Mouse (Mus musculus) forebrain, embryonic 12.5 days (tissue): ENCODE results near the gene Tmem59l. TPM values are rescaled to one million over a fixed set of nuclear protein-coding genes. Genes with fewer than 3 reads are reported as not detected.
"Not testable (repeated sequence)": the region's sequence is repeated elsewhere in the genome, so short reads cannot be mapped to it uniquely, and the experiment has no call there.

Source experiments
- ATAC-seq: fragments of 200-750 bp; cut with Nextera tagmentation; 2 replicates; pipeline ENCODE4 v1.8.0; 2017; ENCODE audit warnings: moderate TSS enrichment; ENCODE audit not compliant: low FRiP score
- H3K27ac ChIP-seq: fragments of 300-500 bp; sonication (generic); 2 replicates; pipeline ENCODE4 v1.5.1; 2016; ENCODE audit warnings: mild to moderate bottlenecking
- H3K27me3 ChIP-seq: fragments of 300-500 bp; sonication (generic); 2 replicates; pipeline ENCODE4 v1.6.1; 2016; ENCODE audit warnings: mild to moderate bottlenecking
- H3K36me3 ChIP-seq: fragments of 300-500 bp; sonication (generic); replicated peaks from 2 replicates; pipeline ENCODE4 v1.6.1; 2016; ENCODE audit warnings: mild to moderate bottlenecking
- H3K4me1 ChIP-seq: fragments of 300-500 bp; sonication (generic); 2 replicates; pipeline ENCODE4 v1.6.1; 2016
- H3K4me2 ChIP-seq: fragments of 300-500 bp; sonication (generic); 2 replicates; pipeline ENCODE4 v1.6.1; 2016; ENCODE audit warnings: mild to moderate bottlenecking, moderate library complexity
- H3K4me3 ChIP-seq: fragments of 300-500 bp; sonication (generic); replicated peaks from 2 replicates; pipeline ENCODE4 v1.5.1; 2016; ENCODE audit warnings: mild to moderate bottlenecking
- H3K9ac ChIP-seq: fragments of 300-500 bp; sonication (generic); 2 replicates; pipeline ENCODE4 v1.6.1; 2016; ENCODE audit warnings: mild to moderate bottlenecking
- H3K9me3 ChIP-seq: fragments of 300-500 bp; sonication (generic); 2 replicates; pipeline ENCODE4 v1.6.1; 2016
- WGBS: fragments of 180-500 bp; shearing (Covaris S2); methylation state at CpG from one replicate; pipeline ENCODE4 v1.1.7; 2016; 5-methylcytosine and 5-hydroxymethylcytosine counted together
- polyA plus RNA-seq: library from polyadenylated mRNA; unstranded; fragments of >200 nt; fragmentation: Nextera tagmentation; extraction: Ambion mirVana; gene quantifications from 2 replicates; pipeline ENCODE4 v1.2.1, GENCODE M21; 2016

Gene Tmem59l
- polyA plus RNA-seq, 1 experiment from 2014 or later = 17.0 TPM

GRCm38 (mm10) chr8:70519043-70519442, 31.9 kb upstream of the Tmem59l start:
- Histone ChIP-seq H3K27me3 (no peaks in the 10 kb centered on the region), H3K4me3 (no peak overlapping the region), H3K27ac (no peak overlapping the region), H3K4me2 (no peak overlapping the region), H3K9ac (no peak overlapping the region), H3K36me3 (peaks cover 26% of the 10 kb centered on the region), H3K9me3 (no peaks in the 10 kb centered on the region), H3K4me1 (peaks cover 13% of the 10 kb centered on the region)
- no peak for ATAC-seq
- WGBS = 92% methylated on average over 6 of the region's 6 CpGs

DNA sequence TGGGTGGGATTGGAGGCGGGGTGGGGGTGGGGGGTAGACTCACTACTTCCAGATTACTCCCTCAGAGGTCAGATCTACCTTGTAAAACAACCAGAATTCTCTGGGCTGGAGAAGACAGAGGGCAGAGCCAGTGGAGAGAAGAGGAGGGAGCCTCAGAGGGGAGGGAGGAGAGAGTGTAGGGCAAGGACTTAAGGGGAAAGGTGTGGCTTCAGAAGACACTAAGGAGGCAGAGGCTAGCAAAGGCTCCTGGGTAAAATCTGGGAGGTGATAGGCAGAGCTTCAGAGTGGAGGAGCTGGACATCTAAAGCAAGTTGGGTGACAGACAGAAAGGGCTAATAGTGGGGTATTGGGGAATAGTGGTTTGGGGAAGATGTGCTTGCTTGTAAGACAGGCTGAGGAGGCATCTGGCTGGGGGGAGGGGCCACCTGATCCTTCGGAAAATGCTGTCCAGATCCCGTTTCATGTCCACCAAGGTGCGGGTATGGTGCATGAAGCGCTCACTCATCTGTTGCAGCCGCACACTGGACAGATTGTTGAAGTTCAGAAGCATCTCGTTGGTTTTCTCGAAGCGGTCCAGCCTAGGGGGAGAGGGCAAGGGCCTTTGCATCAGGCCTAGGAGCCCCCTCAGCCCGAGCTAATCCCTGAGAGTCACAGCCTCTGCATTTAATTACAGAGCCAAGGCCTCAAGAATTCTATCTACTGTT, 30.9 kb upstream of the Tmem59l start:
- Histone ChIP-seq H3K4me1 (peaks cover 9% of the 10 kb centered on the region), H3K27ac (no peak overlapping the region), H3K9me3 (no peaks in the 10 kb centered on the region), H3K27me3 (no peaks in the 10 kb centered on the region), H3K9ac (no peak overlapping the region; the same call in 1 of the 2 replicates), H3K4me2 (no peak overlapping the region), H3K36me3 (peaks cover 36% of the 10 kb centered on the region), H3K4me3 (no peak overlapping the region)
- 72% methylated on average over 10 of the region's 10 CpGs for WGBS
- no peak for ATAC-seq

GRCm38 (mm10) chr8:70513441-70513840, 26.3 kb upstream of the Tmem59l start:
- no peaks in the 10 kb centered on the region for H3K27me3 ChIP-seq
- no peak overlapping the region for H3K4me3 ChIP-seq
- no peak overlapping the region for H3K4me2 ChIP-seq
- H3K4me1 ChIP-seq = peaks cover 20% of the 10 kb centered on the region
- H3K9ac ChIP-seq = no peak overlapping the region
- no peak for ATAC-seq
- WGBS = 75% methylated on average over 2 of the region's 2 CpGs
- H3K27ac ChIP-seq = no peak overlapping the region
- no peaks in the 10 kb centered on the region for H3K9me3 ChIP-seq
- H3K36me3 ChIP-seq = peaks cover 39% of the 10 kb centered on the region

- peaks cover 25% of the 10 kb centered on the region for H3K4me1 ChIP-seq
- no peak overlapping the region for H3K4me3 ChIP-seq
- ATAC-seq = no peak
- H3K9ac ChIP-seq = no peak overlapping the region
- no peak overlapping the region for H3K27ac ChIP-seq
- 95% methylated on average over 11 of the region's 11 CpGs for WGBS
- no peaks in the 10 kb centered on the region for H3K27me3 ChIP-seq
- peaks cover 48% of the 10 kb centered on the region for H3K36me3 ChIP-seq
- H3K4me2 ChIP-seq = no peak overlapping the region
- no peaks in the 10 kb centered on the region for H3K9me3 ChIP-seq
Measured at GRCm38 (mm10) chr8:70512253-70512903, 25.2 kb upstream of the Tmem59l start.

DNA sequence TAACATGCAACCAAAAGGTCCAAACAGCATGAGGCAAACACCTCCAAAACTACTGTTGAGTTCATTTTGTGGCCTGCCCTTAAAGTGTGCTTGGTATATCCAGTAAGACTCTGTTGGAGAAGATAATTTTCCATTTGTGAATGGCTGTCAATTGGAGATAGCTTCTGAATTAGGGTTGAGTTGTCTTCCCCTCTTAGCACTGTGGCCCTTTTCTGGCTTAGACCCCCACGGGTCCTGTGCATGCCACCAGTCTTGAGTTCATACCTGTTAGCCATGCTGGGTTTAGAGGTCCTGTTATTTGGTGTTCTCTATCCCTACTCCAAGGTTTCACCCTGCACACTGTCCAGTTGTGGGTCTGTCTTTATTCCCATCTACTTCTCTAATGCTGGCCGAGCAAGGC, 24.6 kb upstream of the Tmem59l start:
- 95% methylated on average over 2 of the region's 2 CpGs for WGBS
- H3K4me2 ChIP-seq = no peak overlapping the region
- H3K4me1 ChIP-seq = peaks cover 25% of the 10 kb centered on the region
- no peak for ATAC-seq
- H3K9me3 ChIP-seq = no peaks in the 10 kb centered on the region
- peaks cover 54% of the 10 kb centered on the region for H3K36me3 ChIP-seq
- peak overlapping the region; percentile 98; the same call in 1 of the 2 replicates for H3K9ac ChIP-seq
- H3K27me3 ChIP-seq = no peaks in the 10 kb centered on the region
- H3K27ac ChIP-seq = no peak overlapping the region
- H3K4me3 ChIP-seq = no peak overlapping the region

GRCm38 (mm10) chr8:70511174-70511573, 24.0 kb upstream of the Tmem59l start:
- Histone ChIP-seq H3K9ac (peak overlapping the region; percentile 98; the same call in 1 of the 2 replicates), H3K27ac (peak overlapping the region; percentile 97; the same call in 1 of the 2 replicates), H3K36me3 (peaks cover 49% of the 10 kb centered on the region), H3K4me1 (peaks cover 25% of the 10 kb centered on the region), H3K4me2 (peak overlapping the region; percentile 97), H3K4me3 (peak overlapping the region; percentile 99)
- H3K27me3 ChIP-seq, ATAC-seq, H3K9me3 ChIP-seq: not testable (repeated sequence)
- 91% methylated on average over 6 of the region's 6 CpGs for WGBS

DNA sequence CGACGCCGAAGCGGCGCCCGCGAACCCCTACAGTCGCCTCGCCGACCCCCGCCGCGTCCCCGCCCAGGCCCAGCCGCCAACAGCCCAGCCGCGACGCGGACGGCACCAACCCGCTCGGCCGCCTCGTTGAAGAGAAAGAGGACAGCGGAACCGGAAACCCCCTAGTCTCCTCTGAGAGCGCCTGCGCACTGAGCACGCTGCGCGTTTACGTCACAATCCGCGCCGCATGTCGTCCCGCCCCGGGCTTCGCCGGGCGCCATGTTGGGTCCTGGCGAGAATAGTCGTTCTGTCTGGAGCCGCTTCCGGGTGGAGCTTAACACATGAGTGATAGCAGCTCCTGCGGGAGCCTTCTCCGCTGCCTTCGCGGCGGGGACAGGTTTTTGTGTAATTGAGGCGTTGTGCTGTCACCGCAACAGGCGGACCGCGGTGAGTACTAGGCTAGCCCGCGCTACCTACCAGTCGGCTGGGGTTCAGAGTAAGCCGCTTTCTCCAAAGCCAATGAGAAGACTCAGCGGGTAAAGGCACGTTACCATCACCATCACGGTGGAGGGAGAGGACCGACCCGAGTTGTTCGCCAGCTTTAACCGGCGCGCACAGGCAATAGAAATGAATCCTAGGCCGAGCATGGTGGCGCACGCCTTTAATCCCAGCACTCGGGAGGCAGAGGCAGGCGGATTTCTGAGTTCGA, 23.2 kb upstream of the Tmem59l start, which contains the start of gene Uba52:
Gene Uba52, minus strand, starts transcription at position 574 of the 688 bp plus-strand sequence.
- Histone ChIP-seq H3K4me3 (peak within 1 kb of the TSS; percentile 99), H3K9ac (peak within 1 kb of the TSS; percentile 98), H3K36me3 (peaks cover 44% of the 10 kb centered on the region), H3K27me3 (no peaks in the 10 kb centered on the region), H3K27ac (peak within 1 kb of the TSS; percentile 97), H3K4me2 (peak within 1 kb of the TSS; percentile 97), H3K4me1 (peaks cover 32% of the 10 kb centered on the region), H3K9me3 (no peaks in the 10 kb centered on the region)
- WGBS = under 1% methylated on average over 74 of the region's 74 CpGs
- ATAC-seq = peak; percentile 86

DNA sequence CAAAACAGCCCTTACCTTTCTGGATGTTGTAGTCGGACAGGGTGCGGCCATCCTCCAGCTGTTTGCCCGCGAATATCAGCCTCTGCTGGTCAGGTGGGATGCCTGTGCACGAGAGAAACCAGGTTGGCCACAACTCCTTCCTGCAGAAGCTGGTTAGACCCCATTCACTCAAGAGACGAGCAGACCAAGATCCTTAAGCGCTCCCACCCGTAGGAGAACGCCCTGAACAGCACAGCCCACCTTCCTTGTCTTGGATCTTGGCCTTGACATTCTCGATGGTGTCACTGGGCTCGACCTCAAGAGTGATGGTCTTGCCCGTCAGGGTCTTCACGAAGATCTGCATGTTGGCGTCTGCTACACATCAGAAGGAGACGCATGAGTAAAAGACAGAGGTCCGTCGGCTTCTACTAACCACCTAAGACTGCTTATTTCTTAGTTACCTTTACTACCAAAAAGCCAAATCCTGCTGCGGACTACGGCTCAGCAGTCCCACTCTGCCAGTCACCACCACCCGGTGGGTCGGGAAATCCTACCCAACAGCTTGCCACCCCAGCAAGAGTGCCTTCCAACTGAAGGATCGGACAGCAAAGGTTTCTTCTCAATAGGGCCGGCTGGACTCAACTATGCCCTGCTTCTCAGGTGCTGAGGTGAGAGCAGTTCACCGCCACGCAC, 22.3 kb upstream of the Tmem59l start:
- H3K27me3 ChIP-seq = peaks cover 7% of the 10 kb centered on the region
- H3K4me1 ChIP-seq = peaks cover 41% of the 10 kb centered on the region
- 18% methylated on average over 25 of the region's 25 CpGs for WGBS
- peak overlapping the region; percentile 99 for H3K4me3 ChIP-seq
- H3K4me2 ChIP-seq = peak overlapping the region; percentile 97
- no peak overlapping the region for H3K27ac ChIP-seq
- H3K9me3 ChIP-seq = no peaks in the 10 kb centered on the region
- peak overlapping the region; percentile 98 for H3K9ac ChIP-seq
- H3K36me3 ChIP-seq = peaks cover 47% of the 10 kb centered on the region
- no peak for ATAC-seq

DNA sequence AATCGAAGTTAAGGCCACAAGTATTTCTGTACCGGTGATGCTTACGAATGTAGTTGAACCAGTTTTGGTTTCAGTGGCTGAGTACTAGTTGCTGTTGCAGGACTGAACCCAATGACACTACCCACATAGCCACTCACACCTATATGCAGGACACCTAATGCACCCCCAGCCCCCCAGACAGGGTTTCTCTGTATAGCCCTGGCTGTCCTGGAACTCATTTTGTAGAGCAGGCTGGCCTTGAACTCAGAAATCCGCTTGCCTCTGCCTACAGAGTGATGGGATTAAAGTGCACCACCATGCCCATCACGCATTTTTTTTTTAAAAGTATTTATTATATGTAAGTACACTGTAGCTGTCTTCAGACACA, 19.9 kb upstream of the Tmem59l start:
- Histone ChIP-seq H3K4me3 (peak overlapping the region; percentile 72; the same call in 1 of the 2 replicates), H3K9ac (peak overlapping the region; percentile 25; the same call in 1 of the 2 replicates), H3K36me3 (peaks cover 32% of the 10 kb centered on the region), H3K9me3 (no peaks in the 10 kb centered on the region), H3K4me2 (peak overlapping the region; percentile 88), H3K27me3 (peaks cover 32% of the 10 kb centered on the region), H3K27ac (peak overlapping the region; percentile 62), H3K4me1 (peaks cover 56% of the 10 kb centered on the region)
- WGBS = 57% methylated on average over 5 of the region's 5 CpGs
- no peak for ATAC-seq

GRCm38 (mm10) chr8:70506328-70507026, 19.3 kb upstream of the Tmem59l start, which contains the start of gene Rex1bd:
Gene Rex1bd (minus strand): TSS chr8:70506752.
- WGBS = 2% methylated on average over 40 of the region's 40 CpGs
- peak within 1 kb of the TSS; percentile 88 for H3K4me2 ChIP-seq
- no peaks in the 10 kb centered on the region for H3K9me3 ChIP-seq
- ATAC-seq = peak; percentile 89
- H3K4me3 ChIP-seq = peak within 1 kb of the TSS; percentile 72
- peaks cover 52% of the 10 kb centered on the region for H3K4me1 ChIP-seq
- peak within 1 kb of the TSS; percentile 80 for H3K9ac ChIP-seq
- H3K27ac ChIP-seq = peak within 1 kb of the TSS; percentile 91
- H3K27me3 ChIP-seq = peaks cover 37% of the 10 kb centered on the region
- peaks cover 32% of the 10 kb centered on the region for H3K36me3 ChIP-seq

DNA sequence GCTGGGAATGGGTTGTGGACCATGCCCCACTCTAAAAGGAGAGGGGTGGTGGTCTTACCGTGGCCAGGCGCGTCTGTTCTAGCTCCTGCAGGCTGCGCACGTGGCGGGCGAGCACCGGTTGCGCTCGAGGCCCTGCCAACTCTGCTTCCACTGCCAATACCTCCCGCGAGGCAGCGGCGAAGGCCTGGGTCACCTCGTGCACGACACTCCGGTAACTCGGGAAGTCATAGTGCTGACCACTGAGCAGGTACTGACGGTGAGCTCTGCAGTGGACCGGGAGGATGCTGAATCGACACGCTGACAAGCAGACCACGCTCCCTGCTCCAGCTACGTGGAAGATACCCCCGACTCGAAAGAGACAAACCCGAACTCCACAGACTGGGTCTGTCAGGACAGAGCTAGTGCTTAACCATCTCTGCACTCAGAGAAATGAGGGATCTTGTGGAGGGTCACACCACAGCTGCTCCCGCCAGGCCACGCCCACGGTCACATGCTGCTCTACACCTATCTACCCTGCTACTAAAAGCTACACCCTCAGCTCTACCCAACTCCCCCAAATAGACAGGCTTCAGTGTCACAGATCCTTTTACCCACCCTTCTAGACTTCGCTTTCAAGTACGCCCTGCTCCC, 18.7 kb upstream of the Tmem59l start:
- Histone ChIP-seq H3K9ac (peak overlapping the region; percentile 80), H3K9me3 (no peaks in the 10 kb centered on the region), H3K4me3 (peak overlapping the region; percentile 72), H3K4me2 (peak overlapping the region; percentile 88), H3K27me3 (peaks cover 43% of the 10 kb centered on the region), H3K27ac (peak overlapping the region; percentile 91), H3K4me1 (peaks cover 54% of the 10 kb centered on the region), H3K36me3 (peaks cover 32% of the 10 kb centered on the region)
- whole genome bisulfite sequencing = 41% methylated on average over 32 of the region's 32 CpGs
- ATAC-seq = peak; percentile 9
